Mouse (Mus musculus): ENCODE measurements around the gene Mgst3. TPM values are rescaled to one million over a fixed set of nuclear protein-coding genes. Genes with fewer than 3 reads are reported as not detected.
A peak's percentile ranks its signal among the peaks of the same experiment; 100 is the strongest.
"Not testable (repeated sequence)": the region's sequence is repeated elsewhere in the genome, so short reads cannot be mapped to it uniquely, and the experiment has no call there.

The Mgst3 gene
- polyA plus RNA-seq, 1 experiment = 133 TPM

DNA sequence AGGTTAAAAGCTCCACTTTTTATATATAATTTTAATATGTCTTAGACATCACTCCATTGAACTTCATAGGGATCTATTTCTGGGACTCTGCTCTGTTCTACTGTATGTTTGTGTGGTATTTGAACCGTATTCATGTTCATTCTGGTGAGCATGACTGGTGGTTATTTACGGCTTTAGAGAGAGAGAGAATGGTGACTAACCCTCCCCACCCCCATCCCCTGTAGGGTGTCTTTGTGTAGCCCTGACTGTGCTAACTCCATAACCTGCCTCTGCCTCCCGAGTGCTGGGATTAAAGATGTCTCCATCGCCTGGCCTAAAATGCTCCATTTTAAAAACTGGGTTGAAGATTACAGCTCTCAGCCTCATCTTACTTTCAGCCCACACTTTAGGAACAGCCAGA lies 33.4 kb downstream of the Mgst3 start:
- TF ChIP-seq POLR2A (IDR thresholded peaks at IDR 0.05; ENCODE audit: control insufficient read depth, extremely low read depth, insufficient read depth, low read length, poor library complexity) (no peak), CTCF (IDR thresholded peaks at IDR 0.05; ENCODE audit: borderline replicate concordance, control insufficient read depth, extremely low read depth, insufficient read depth, low read length, poor library complexity) (no peak)
- Histone ChIP-seq H3K4me3 (ENCODE audit: control insufficient read depth, insufficient read depth, low read length) (no peak overlapping the region), H3K27ac (ENCODE audit: control insufficient read depth, insufficient read depth, low read length) (no peak overlapping the region), H3K27me3 (ENCODE audit: control insufficient read depth, insufficient read depth, low read length) (no peaks in the 10 kb centered on the region), H3K4me1 (replicated peaks; ENCODE audit: control insufficient read depth, insufficient read depth, low read length) (no peaks in the 10 kb centered on the region), H3K36me3 (ENCODE audit: control insufficient read depth, insufficient read depth, low read length) (peaks cover 36% of the 10 kb centered on the region)
- no peak for DNase-seq
- WGBS = 92% methylated on average over 4 of the region's 4 CpGs

DNA sequence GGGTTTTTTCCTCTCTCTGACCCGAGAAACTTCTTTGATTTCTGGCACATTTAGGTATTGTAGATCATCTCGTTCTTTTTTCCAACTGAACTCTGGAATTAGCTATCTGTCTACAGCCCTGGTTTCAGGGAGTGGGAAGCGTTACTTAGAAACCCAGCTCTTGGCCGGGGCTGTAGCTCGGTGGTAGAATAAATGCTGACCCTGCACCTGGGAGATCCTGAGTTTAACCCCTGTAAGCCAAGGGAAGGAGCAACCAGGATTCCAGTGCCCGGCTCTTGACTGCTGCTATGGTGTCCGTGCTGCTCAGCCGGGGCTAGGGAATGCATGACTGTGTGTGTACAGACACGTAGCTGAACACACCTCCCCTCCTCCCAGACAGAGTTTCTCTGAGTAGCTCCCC lies 34.9 kb downstream of the Mgst3 start:
- Histone ChIP-seq H3K4me3 (ENCODE audit: control insufficient read depth, insufficient read depth, low read length) (no peak overlapping the region), H3K27me3 (ENCODE audit: control insufficient read depth, insufficient read depth, low read length) (no peaks in the 10 kb centered on the region), H3K4me1 (replicated peaks; ENCODE audit: control insufficient read depth, insufficient read depth, low read length) (no peaks in the 10 kb centered on the region), H3K36me3 (ENCODE audit: control insufficient read depth, insufficient read depth, low read length) (peaks cover 48% of the 10 kb centered on the region), H3K27ac (ENCODE audit: control insufficient read depth, insufficient read depth, low read length) (no peak overlapping the region)
- no peak for DNase-seq
- no peak for TF ChIP-seq POLR2A (IDR thresholded peaks at IDR 0.05; ENCODE audit: control insufficient read depth, extremely low read depth, insufficient read depth, low read length, poor library complexity)
- TF ChIP-seq CTCF (IDR thresholded peaks at IDR 0.05; ENCODE audit: borderline replicate concordance, control insufficient read depth, extremely low read depth, insufficient read depth, low read length, poor library complexity) = no peak
- WGBS = 95% methylated on average over 9 of the region's 9 CpGs

GRCm38 (mm10) chr1:167357387-167357786 lies 36.3 kb downstream of the Mgst3 start:
- 98% methylated on average over 9 of the region's 9 CpGs for WGBS
- no peaks in the 10 kb centered on the region for H3K27me3 ChIP-seq (ENCODE audit: control insufficient read depth, insufficient read depth, low read length)
- DNase-seq = no peak
- TF ChIP-seq POLR2A (IDR thresholded peaks at IDR 0.05; ENCODE audit: control insufficient read depth, extremely low read depth, insufficient read depth, low read length, poor library complexity) (no peak), CTCF (IDR thresholded peaks at IDR 0.05; ENCODE audit: borderline replicate concordance, control insufficient read depth, extremely low read depth, insufficient read depth, low read length, poor library complexity) (no peak)
- no peak overlapping the region for H3K27ac ChIP-seq (ENCODE audit: control insufficient read depth, insufficient read depth, low read length)
- H3K4me1 ChIP-seq (replicated peaks; ENCODE audit: control insufficient read depth, insufficient read depth, low read length) = no peaks in the 10 kb centered on the region
- H3K36me3 ChIP-seq (ENCODE audit: control insufficient read depth, insufficient read depth, low read length) = peaks cover 45% of the 10 kb centered on the region
- no peak overlapping the region for H3K4me3 ChIP-seq (ENCODE audit: control insufficient read depth, insufficient read depth, low read length)

- Histone ChIP-seq H3K4me3 (ENCODE audit: control insufficient read depth, insufficient read depth, low read length) (no peak overlapping the region), H3K27me3 (ENCODE audit: control insufficient read depth, insufficient read depth, low read length) (no peaks in the 10 kb centered on the region), H3K4me1 (replicated peaks; ENCODE audit: control insufficient read depth, insufficient read depth, low read length) (peaks cover 4% of the 10 kb centered on the region; the same call in 1 of the 2 replicates), H3K27ac (ENCODE audit: control insufficient read depth, insufficient read depth, low read length) (no peak overlapping the region), H3K36me3 (ENCODE audit: control insufficient read depth, insufficient read depth, low read length) (peaks cover 33% of the 10 kb centered on the region)
- TF ChIP-seq POLR2A (IDR thresholded peaks at IDR 0.05; ENCODE audit: control insufficient read depth, extremely low read depth, insufficient read depth, low read length, poor library complexity) (no peak), CTCF (IDR thresholded peaks at IDR 0.05; ENCODE audit: borderline replicate concordance, control insufficient read depth, extremely low read depth, insufficient read depth, low read length, poor library complexity) (no peak)
- DNase-seq = no peak
- 90% methylated on average over 14 of the region's 14 CpGs for WGBS
These were observed 41.2 kb downstream of the Mgst3 start for GRCm38 (mm10) chr1:167352403-167352802.

DNA sequence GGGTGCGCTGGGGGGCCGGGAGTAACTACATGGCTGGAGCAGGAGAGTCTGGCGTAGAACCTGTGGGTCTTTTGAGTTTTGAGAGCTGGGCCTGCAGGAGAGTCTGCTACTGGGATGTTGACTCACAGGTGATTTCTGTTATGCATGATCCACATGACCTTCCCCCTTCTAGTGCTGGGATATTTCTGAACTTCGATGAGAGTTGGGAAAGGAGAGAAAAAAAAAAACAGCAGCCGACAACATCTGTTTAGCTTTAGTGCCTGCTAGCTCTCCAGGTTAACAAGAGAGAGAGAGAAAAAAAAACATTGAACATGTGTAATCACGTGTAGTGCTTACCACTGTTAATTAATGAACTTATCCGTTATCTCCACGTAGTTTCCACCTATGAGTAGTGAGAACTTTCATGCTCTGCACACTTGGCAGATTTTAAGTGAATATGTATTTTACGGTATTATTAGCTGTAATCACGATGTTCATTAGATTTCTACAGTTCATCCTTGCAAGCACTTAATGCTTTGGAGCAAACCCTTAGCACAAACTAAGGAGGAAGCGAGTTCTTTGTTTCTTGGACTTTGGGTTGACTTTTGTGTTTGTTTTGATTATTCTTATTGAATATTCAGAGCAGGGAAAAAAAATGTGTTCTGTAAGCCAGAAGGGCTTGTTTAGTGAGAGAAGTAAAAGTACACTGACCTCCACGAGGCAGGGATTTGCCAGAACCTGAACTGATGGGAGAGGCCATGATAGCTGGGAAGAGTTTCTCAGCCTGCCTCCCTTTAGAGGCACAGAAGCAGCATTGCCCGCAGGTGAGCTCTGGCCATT lies 42.8 kb downstream of the Mgst3 start:
- Histone ChIP-seq H3K4me1 (replicated peaks; ENCODE audit: control insufficient read depth, insufficient read depth, low read length) (peaks cover 4% of the 10 kb centered on the region; the same call in 1 of the 2 replicates), H3K4me3 (ENCODE audit: control insufficient read depth, insufficient read depth, low read length) (peak overlapping the region; percentile 70), H3K27ac (ENCODE audit: control insufficient read depth, insufficient read depth, low read length) (no peak overlapping the region), H3K36me3 (ENCODE audit: control insufficient read depth, insufficient read depth, low read length) (peaks cover 17% of the 10 kb centered on the region; the same call in 1 of the 2 replicates), H3K27me3 (ENCODE audit: control insufficient read depth, insufficient read depth, low read length) (no peaks in the 10 kb centered on the region)
- DNase-seq = no peak
- WGBS = 36% methylated on average over 13 of the region's 13 CpGs
- TF ChIP-seq CTCF (IDR thresholded peaks at IDR 0.05; ENCODE audit: borderline replicate concordance, control insufficient read depth, extremely low read depth, insufficient read depth, low read length, poor library complexity) (no peak), POLR2A (IDR thresholded peaks at IDR 0.05; ENCODE audit: control insufficient read depth, extremely low read depth, insufficient read depth, low read length, poor library complexity) (no peak)

DNA sequence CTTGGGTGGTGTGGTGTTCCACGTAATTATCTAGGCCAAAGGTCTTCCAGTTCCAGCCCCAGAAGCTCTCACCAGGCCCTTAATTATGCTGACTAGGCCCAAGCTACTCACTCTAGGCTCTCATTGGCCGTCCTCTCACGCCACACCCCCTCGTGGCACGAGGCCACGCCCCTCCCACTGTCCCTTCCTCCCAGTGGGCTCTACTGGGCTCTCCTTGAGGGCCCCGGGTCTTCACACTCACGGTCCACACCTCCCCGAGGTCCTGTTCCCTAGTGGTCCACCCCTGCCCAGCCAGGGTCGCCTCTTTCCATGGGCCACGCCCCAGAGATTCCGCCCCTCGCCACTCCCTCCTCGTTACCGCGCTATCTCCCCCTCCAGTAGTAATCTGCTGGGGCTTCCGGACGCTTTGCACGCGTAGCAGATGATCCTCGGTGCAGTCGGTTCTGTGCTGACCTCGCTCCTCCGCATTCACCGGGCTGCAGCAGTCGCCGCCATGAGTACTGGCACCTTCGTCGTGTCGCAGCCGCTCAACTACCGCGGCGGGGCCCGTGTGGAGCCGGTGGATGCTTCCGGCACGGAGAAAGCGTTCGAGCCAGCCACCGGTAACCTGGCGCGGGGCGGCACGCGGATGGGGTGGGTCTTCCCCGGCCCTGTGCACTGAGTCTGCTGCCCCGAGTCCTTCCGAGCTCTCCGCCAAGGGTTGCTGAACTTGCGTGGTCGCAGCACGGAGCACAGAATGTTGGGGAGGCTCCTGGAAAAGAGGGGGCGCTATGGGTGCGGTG lies 43.6 kb downstream of the Mgst3 start, which contains the start of gene Aldh9a1:
TSS of gene Aldh9a1 (plus strand) at position 177 of the 782 bp plus-strand sequence.
- no peaks in the 10 kb centered on the region for H3K27me3 ChIP-seq (ENCODE audit: control insufficient read depth, insufficient read depth, low read length)
- under 1% methylated on average over 55 of the region's 55 CpGs for WGBS
- TF ChIP-seq CTCF (IDR thresholded peaks at IDR 0.05; ENCODE audit: borderline replicate concordance, control insufficient read depth, extremely low read depth, insufficient read depth, low read length, poor library complexity) (no peak; the same call in 1 of the 2 replicates), POLR2A (IDR thresholded peaks at IDR 0.05; ENCODE audit: control insufficient read depth, extremely low read depth, insufficient read depth, low read length, poor library complexity) (peak; percentile 61; the same call in 1 of the 2 replicates)
- peaks cover 9% of the 10 kb centered on the region; the same call in 1 of the 2 replicates for H3K36me3 ChIP-seq (ENCODE audit: control insufficient read depth, insufficient read depth, low read length)
- peak within 1 kb of the TSS; percentile 52; the same call in 1 of the 2 replicates for H3K27ac ChIP-seq (ENCODE audit: control insufficient read depth, insufficient read depth, low read length)
- peak; percentile 79 for DNase-seq
- H3K4me1 ChIP-seq (replicated peaks; ENCODE audit: control insufficient read depth, insufficient read depth, low read length) = peaks cover 4% of the 10 kb centered on the region; the same call in 1 of the 2 replicates
- peak within 1 kb of the TSS; percentile 70 for H3K4me3 ChIP-seq (ENCODE audit: control insufficient read depth, insufficient read depth, low read length)

DNA sequence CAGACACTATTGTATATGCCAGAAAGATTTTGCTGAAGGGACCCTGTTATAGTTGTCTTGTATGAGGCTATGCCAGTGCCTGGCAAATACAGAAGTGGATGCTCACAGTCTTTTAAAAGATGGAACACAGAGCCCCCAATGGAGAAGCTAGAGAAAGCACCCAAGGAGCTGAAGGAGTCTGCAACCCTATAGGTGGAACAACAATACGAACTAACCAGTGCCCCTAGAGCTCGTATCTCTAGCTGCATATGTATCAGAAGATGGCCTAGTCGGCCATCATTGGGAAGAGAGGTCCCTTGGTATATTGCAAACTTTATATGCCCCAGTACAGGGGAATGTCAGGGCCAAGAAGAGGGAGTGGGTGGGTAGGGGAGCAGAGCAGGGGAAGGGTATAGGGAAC lies 44.4 kb downstream of the Mgst3 start:
- not testable (repeated sequence) for H3K36me3 ChIP-seq (ENCODE audit: control insufficient read depth, insufficient read depth, low read length); H3K4me3 ChIP-seq (ENCODE audit: control insufficient read depth, insufficient read depth, low read length); H3K27ac ChIP-seq (ENCODE audit: control insufficient read depth, insufficient read depth, low read length); H3K4me1 ChIP-seq (replicated peaks; ENCODE audit: control insufficient read depth, insufficient read depth, low read length); DNase-seq; H3K27me3 ChIP-seq (ENCODE audit: control insufficient read depth, insufficient read depth, low read length)
- WGBS = 41% methylated on average over 3 of the region's 3 CpGs

DNA sequence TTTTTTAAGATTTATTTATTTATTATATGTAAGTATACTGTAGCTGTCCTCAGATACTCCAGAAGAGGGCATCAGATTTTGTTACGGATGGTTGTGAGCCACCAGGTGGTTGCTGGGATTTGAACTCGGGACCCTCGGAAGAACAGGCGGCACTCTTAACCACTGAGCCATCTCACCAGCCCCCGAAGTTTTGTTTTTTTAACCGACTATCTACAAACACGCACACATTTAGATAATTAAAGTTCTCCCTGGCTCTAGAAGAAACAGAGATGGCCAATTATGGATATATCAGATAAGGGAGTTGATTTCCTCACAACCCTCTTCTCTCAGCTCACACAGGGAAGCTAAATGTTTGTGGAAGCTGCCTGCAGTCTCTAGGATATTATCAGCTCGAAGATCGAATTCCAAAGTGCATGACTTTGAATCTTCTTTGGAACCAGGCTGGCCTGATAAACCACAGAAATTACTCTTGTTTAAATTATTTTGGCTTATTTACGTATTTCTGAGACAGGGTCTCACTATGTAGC lies 47.6 kb downstream of the Mgst3 start:
- not testable (repeated sequence) for DNase-seq; H3K4me3 ChIP-seq (ENCODE audit: control insufficient read depth, insufficient read depth, low read length); H3K27ac ChIP-seq (ENCODE audit: control insufficient read depth, insufficient read depth, low read length); H3K27me3 ChIP-seq (ENCODE audit: control insufficient read depth, insufficient read depth, low read length); H3K4me1 ChIP-seq (replicated peaks; ENCODE audit: control insufficient read depth, insufficient read depth, low read length); H3K36me3 ChIP-seq (ENCODE audit: control insufficient read depth, insufficient read depth, low read length)
- WGBS = 95% methylated on average over 10 of the region's 10 CpGs

Measured in thymus, adult 2 months (tissue).